Mouse (Mus musculus) urinary bladder, postnatal 25 days (tissue): ENCODE results near the gene Anln.
"Not testable (repeated sequence)": the region's sequence is repeated elsewhere in the genome, so short reads cannot be mapped to it uniquely, and the experiment has no call there.

Experiments used
- DNase-seq: peaks from one replicate; pipeline ENCODE4 v3.0.0; 2022; ENCODE audit warnings: low spot score

Gene Anln

DNA sequence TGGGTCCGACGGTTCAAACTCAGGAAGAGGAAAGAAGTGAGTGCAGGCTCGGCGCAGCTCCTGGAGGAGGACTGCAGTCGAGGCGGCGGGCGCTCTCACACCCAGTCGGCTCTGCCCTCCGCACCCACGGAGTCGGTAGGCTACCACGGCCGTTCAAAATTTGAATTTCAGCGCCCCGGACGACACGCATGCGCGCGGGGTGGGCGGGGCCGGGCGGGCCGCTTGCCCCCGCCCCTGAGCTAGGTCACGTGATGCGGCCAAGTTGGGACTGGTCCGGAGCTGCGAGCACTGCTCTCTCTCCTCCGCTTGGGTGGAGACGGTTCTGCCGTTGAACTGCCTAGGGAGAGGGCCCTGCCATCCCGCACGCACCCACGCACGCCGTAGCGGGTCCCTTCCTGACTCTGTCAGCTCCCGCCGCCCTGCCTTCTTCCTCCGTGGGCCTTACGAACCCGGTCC is at the start of gene Anln:
TSS of gene Anln (minus strand) at position 168 of the 456 bp plus-strand sequence.
- peak; percentile 93 for DNase-seq

DNA sequence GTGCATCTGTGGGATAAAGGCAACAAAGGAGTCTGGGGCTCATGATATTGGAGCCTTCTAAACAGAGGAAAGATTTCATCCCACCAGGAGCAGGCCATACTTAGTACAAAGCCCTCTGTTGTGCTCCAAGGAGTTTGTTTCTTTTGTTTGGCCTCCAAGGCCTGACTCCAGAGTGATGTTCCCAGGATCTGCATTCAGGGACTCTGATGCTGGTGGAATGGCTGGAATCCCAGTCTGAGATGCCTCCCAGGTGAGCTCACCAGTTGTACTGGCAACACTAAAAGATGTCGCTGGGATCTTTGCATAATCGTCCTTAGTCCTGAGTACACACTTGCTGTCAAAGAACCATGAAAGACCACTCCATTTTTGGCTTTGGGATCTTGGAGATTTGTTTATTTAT is 45.1 kb upstream of the Anln start:
- DNase-seq: no peak

DNA sequence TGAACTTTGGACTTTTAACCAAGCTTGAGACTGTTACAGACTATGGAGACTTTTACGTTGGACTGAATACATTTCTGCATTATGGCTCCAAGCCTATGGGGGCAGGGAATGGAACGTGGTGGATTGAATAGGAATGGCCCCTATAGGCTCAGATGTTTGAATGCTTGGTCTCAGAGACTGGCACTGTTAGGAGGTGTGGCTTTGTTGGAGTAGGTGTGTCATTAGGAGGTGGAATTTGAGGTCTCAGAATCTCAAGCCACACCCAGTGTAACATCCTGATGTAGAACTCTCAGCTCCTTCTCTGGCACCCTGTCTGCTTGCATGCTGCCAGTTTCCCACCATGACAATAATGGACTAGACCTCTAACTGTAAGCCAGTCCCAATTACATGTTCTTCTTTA is 44.2 kb upstream of the Anln start:
- no peak for DNase-seq

DNA sequence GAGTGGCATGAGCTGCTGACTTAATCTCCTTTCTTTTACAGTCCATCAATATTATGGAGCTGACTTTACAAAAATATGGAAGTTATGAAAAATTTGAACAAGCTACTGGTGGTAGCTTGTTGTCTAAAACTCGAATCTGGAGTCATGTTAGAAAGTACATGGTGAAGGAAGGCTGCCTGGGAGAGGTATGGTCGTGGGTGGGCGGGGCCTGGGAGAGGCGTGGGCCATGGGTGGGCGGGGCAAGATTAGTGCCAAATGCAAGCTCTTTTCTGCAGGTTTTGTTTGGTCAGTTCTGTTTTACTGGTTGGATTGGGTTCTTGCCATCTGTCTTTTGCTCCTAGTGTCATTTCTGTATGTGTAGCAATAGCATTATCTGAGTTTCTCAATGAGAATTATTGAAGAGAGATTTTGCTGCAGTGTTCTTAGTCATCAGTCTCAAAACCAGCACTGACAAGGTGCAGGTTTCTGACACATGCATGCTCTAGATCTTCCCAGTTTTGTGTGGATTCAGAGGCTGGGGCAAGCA is 41.4 kb upstream of the Anln start:
- no peak for DNase-seq

DNA sequence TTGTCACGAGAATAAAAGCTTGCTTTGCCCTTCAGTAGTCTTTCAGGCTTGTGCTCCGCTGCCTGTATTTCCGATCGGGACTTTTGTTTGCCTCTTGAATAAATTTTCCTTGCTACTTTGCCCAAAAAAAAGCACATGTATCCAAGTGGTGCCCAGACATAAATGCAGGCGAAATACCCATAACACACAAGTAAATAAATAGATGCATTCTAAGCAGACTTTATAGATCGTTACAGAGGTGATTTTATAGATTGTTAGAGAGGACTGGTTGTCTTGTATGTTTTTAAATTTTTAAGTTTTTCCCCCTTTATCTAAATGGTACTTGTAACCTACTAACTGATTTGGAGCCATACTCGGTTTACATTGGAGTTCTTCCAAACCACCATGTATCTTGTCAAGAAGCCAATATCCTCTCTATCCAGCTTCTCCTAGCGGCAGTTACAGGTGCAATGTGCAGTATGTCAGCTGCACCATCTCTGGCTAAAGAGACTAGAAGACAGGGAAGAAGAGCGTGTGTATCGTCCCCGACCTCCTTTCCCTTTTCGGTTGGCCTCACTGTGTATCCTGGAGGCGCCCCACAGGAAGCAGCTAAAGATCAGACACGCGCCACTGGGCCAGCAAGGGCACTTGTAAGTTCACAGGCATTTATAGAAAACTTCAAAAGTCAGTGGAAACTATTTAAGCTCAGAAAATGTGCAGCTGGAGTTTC is 40.7 kb upstream of the Anln start:
- DNase-seq: no peak

DNA sequence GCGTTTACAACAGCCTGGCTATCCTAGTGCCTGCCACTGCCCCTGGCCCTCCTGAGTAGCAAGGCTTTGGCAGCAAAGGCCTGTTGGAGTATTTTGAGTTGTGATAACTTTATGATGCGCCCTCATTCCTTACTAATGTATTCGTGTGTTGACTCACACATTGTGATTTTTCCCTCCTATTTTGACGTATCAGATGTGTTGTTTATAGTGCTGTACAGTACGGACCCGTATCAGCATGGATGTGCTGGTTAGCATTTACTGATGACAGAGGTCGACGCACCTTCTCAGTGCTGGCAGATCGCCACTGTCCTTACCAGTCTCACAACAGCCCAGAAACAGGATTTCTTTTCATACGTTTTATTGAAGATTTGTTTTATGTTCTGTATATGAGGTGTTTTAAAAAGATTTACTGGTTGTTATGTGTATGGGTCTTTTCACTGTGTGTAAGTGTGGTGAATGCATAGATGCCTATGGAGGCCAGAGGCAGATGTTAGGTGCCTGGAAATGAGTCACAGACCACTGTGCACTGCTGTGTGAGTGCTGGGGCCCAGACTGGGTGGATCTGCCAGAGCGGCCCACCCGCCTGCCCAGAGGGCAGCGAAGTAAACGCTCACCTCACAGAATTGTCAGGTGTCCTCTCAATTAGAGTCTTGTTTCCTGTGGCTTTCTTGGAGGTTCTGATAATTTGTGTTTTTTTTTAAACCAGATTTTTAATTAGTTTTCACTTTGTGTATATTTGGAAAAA is 39.9 kb upstream of the Anln start:
- no peak for DNase-seq

DNA sequence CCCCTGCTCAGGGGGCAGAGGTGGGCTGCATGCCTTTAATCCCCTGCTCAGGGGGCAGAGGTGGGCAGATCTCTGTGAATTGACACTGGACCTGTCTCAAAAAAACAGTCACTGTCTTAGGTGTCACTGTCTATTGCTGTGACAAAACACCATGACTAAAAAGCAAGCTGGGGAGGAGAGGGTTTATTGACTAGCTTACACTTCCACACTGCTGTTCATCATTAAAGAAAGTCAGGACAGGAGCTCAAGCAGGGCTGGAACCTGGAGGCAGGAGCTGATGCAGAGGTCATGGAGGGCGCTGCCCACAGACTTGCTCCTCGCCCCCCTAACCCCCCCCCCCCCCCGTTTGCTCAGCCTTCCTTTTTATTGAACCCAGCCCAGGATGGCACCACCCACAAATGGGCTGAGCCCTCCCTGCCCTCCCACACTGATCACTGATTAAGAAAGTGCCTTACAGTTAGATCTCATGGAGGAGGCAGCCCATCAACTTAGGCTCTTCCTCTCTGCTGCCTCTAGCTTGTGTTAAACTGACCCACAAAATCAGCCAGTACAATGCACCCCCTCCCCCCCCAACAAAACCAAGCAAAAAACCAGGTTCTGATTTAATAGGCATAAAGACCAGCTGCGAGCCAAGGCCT is 39.2 kb upstream of the Anln start:
- DNase-seq: no peak

DNA sequence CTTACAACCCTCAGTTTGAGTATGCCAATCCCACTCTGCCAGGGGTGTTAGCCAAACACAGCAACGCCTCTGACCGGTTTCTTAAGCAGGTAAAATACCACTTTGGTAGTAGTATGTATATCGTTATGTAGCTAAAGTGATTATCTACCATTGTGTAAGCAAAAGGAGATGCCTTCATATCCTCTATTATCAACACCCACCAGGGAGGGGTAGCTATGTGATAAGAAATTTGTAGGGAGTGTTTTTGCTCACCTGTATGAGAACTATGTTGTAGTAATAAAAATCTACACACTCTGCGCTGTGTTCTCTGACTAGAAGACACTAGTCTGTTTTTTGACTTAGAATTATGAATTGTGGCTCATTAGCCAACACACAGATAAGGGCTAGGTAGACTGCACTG is 35.7 kb upstream of the Anln start:
- no peak for DNase-seq

DNA sequence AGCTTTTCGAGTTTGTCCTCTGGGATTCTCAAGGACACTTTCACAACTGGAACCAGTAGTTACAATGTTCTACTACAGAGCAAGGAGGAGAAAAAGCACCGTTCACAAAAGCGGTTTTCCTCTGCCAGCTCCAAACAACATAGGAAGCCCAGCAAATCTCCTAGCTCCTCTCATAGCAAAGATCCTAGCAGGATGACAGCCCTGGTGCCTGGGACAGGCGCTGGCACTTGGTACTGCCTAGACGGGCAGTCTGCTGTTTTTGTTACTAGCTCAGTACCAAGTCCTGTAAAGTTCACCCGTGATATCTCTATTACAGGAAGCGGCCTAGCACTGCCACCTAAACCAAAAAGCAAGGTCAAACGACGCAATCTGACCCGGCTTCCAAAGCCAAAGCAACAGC is 35.2 kb upstream of the Anln start:
- no peak for DNase-seq

DNA sequence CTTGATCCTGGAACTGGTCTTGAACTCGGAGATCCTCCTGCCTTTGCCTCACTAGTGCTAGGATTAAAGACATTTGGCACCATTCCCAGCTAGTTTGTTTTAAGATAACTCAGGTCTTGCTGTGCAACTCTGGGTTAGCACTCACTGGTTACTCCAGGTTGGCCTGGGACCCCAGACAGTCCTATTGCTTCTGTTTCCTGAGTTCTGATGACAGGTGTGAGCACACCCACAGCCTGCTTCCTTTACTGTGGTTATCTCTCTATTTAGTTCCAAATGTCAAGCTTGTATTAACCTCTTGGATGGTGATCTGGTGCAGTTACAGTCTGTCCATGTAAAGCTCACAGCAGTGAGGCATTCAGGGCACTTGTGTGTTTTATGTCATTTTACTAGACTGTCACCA is 34.5 kb upstream of the Anln start:
- no peak for DNase-seq

DNA sequence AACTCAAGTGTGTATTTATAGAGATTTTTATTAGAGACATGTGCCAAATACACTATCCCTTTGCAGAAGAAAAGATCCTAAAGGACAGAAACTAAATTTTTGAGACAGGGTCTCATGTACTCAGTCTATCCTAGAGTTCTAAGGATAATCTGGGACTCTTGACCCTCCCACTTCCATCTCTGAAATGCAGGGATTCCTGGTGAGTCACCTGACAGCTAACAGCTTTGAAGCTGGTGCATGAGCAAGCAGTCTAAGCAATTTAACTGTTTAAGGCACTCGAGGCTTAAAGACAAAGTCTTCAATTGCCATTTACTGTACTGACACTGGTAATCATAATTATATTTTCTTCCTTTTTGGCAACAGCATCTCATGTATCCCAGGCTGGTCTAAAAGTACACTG is 33.6 kb upstream of the Anln start:
- DNase-seq: no peak

DNA sequence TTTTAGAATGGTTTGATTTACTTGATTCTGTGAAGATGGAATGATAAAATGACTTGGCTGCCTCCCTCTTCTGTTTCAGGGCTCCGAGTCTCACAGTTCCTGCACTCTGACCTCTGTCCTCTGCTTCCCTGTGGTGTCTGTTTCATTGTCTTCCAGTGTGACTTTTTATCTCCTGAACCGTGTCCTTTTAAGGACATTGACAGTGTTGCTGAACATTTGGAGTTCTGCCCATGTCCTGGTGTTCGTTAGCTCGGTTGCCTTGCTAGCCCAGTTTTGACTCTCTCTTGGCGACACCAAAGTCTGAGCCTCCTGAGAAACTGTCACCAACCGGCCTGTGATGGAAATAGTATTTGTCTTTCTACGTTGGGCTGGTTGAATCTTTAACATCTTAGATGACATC is 31.5 kb upstream of the Anln start:
- DNase-seq: no peak

DNA sequence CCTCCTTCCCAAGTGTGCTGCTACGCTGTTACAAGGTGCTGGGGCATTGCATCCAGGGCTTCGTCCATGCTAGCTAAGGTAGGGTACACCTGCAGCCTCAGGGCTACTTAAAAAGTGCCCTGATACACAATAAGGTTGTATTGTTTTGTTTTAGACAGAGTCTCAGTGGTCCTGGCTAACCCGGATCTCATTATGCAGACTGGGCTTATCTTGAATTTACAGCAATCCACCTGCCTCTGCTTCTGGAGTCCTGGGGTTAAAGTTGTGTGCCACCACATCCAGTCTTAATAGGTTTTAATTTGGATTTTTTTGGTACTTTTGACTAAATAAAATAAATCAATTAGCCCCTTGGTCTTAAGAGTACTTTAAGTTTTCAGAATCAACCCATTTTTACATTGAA is 30.9 kb upstream of the Anln start:
- no peak for DNase-seq

DNA sequence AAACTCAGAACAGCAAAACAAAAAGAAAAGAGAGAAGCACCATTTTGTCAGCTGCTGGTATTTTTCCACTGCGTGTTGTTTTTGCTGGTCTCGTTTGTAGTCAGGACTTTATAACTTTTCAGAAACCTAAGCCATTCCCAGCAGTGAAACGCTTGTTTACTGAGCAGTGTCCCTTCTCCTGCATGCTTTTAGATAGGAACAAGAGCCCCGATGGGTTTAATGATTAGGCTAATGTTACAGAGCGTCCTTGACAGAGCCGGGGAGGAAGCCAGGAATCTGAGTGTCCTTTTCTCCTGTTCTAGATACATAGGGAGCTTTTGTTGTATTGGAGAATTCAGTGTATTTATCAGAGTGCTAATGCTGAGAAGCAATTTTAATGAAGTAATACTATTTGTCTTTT is 28.6 kb upstream of the Anln start:
- DNase-seq: no peak

DNA sequence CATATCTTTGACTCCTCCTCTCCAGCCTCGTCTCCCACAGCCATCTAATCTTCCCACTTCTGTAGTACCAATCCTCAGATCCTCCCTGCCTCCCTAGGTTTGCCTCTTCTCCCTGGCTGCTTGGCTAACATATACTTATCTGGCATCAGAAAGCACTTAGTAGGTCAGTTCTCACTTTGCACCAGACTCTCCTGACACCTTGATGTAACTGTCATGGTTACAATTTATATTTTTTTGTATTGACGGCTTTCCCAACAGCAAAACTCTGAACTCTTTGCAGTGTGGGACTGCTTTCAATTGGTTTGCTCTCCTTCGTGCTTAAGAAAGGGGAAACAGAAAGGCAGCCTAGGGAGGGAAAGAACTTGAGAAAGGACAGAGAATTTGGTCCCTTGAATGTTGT is 27.2 kb upstream of the Anln start:
- no peak for DNase-seq

DNA sequence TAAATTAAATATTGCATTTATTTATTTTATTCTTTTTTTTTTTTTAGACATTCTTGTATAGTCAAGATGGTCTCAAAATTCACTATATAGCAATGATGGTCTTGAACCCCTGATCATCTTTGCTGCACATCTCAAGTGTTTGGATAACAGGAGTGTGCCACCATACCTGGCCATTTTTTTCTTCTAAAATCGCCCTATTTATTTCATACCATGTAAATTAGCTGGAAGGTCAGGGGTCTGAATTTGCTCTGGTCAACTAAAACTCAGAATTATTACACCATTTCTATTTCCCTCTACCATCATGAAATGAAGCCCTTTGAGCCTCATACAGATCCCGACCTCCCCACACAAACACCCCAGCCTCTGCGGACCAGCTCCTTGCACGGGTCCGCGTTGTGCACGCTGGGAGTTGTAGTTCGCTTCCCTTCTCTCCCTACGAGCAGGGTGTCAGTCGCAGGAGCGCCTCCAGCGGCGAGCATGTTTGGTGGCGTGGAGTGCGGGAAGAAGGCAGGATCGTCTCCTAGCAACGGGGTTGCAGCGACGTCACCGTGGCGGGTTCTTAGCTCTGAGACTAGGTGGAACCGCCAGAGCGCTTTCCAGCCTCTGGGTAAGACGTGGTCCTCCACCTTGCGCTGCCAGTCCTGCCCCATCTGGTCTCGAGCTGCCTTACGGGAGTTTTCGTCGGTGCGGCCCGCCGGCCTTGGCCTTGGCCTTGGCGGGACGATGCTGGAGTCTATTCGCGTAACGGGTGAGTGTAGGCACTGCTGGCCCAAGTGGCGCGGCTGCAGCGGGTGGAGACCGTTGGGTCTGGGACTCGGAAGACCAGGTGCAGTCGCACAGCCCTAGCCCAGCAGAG is 22.2 kb upstream of the Anln start, which contains the start of gene 9530077C05Rik:
TSS of gene 9530077C05Rik (plus strand) at position 512 of the 856 bp plus-strand sequence.
- DNase-seq: peak; percentile 88

DNA sequence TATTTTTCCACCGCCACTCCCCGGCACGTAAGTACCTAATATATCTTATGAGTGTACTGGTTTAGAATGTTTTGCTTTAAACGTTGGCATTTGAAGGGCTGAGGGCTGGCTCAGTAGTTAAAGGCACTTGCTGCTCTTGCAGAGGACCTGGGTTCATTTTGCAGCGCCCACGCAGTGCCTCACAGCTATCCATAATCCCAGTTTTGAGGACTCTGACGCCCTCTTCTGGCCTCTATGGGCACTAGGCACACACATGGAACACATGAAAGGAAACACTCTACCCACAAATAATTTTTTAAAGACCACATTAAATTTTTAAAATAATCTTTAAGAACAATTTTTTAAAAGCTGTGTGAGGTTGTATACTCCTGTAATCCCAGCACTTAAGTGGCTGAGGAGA is 20.5 kb upstream of the Anln start:
- DNase-seq: no peak

DNA sequence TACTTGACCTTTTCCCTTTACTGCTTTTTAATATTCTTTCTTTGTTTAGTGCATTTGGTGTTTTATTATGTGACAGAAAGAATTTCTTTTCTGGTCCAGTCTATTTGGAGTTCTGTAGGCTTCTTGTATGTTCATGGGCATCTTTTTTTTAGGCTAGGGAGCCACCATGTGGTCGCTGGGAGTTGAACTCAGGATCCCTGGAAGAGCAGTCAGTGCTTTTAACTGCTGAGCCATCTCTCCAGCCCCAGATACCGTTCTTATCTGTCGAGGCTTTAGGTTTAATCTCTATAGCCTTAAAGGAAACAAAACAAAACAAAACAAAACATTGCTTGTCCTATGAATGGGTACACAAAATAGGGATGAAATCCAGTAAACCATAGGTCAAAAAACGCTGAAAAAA is 19.4 kb upstream of the Anln start:
- not testable (repeated sequence) for DNase-seq

DNA sequence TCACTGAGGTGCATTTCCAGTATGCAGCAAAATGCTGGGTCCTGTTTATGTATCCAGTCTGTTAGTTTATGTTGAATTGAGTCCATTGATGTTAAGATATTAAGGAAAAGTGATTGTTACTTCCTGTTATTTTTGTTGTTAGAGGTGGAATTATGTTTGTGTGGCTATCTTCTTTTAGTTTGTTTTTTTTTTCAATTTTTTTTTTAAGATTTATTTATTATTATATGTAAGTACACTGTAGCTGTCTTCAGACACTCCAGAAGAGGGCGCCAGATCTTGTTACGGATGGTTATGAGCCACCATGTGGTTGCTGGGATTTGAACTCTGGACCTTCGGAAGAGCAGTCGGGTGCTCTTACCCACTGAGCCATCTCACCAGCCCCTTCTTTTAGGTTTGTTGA is 18.6 kb upstream of the Anln start:
- not testable (repeated sequence) for DNase-seq

DNA sequence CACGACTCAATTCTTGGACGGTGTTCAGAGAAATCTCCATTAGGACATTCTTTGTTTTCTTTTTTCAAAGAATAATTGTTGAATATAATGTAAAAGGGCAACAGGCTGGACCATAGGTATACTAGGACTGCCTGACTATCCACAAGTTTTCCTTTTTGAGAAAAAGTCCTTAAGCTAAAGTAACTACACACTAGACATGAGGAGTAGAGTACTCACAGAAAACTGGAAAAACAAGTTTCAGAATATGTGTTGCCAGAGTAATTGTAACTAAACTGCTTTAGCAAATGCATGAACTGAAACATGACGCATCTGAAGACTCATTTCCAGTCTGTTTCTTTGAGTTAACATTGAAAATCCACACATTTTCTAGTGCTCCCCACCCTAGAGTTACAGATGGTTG is 16.4 kb upstream of the Anln start:
- DNase-seq: no peak

DNA sequence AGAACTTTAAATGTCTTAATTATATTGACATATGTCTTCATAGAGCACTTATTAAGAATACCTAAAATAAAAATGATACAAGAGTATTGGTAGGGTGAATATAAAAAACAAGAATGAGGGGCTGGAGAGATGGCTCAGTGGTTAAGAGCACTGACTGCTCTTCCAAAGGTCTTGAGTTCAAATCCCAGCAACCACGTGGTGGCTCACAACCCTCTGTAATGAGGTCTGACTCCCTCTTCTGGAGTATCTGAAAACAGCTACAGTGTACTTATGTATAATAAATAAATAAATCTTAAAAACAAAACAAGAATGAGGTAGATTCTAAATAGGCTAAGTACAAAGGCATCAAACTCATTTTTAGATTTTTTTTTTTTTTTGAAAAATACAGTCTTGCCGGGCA is 14.5 kb upstream of the Anln start:
- not testable (repeated sequence) for DNase-seq

DNA sequence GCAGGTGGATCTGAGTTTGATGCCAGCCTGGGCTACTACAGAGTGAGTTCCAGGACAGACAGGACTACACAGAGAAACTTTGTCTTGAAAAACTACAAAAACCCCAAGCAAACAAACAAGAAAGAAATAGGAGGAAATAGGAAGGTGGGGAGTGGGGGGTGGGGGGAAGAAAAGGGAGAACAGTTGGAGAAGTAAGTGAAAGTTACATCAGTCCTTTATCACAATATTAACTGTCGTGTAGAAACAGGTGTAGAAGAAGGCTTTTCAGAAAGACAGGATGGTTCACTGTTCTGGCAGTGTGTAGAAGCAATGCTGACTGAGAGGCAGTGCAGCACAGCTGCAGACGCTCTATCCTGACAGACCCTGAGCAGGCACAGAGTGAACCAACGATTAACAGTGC is 14.0 kb upstream of the Anln start:
- no peak for DNase-seq
